Mouse (Mus musculus): ENCODE data around the gene Vmn2r108.
"Not testable (repeated sequence)": the region's sequence is repeated elsewhere in the genome, so short reads cannot be mapped to it uniquely, and the experiment has no call there.

Gene Vmn2r108

GRCm38 (mm10) chr17:20481231-20481630 is at the start of gene Vmn2r108:
TSS of gene Vmn2r108 (minus strand) at chr17:20481331.
- DNase-seq (ENCODE audit: low spot score in 2 of 2): no peak

- not testable (repeated sequence) for DNase-seq (ENCODE audit: low spot score in 2 of 2)
These were observed 27.1 kb upstream of the Vmn2r108 start for GRCm38 (mm10) chr17:20508247-20508646.

- DNase-seq (ENCODE audit: low spot score in 2 of 2): no peak
These were observed 16.7 kb upstream of the Vmn2r108 start, which contains the start of gene Vmn1r225 for GRCm38 (mm10) chr17:20497858-20498257. TSS of gene Vmn1r225 (plus strand) at chr17:20498158.

GRCm38 (mm10) chr17:20473311-20473710 is 7.8 kb downstream of the Vmn2r108 start:
- DNase-seq (ENCODE audit: low spot score in 2 of 2): no peak

DNA sequence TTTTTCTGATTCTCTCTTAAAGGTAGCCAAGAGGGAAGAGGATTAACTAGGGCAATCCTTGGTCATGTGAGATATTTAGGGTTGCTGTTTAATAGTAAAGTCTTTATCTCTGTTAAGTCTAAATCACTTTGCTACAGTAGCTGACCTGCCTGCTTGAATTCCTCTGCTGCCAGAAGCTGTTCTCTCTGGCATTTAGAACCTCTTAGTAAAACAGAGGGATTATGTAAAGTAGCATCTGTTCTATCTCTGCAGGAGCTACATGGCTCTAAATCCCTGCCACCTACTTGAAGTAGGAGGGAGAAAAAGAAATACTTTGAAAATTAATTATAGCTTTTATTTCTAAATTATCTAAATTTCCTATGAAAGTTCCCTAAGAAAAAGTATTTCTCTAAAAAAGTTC is 41.9 kb downstream of the Vmn2r108 start:
- DNase-seq (ENCODE audit: low spot score in 2 of 2): no peak

DNA sequence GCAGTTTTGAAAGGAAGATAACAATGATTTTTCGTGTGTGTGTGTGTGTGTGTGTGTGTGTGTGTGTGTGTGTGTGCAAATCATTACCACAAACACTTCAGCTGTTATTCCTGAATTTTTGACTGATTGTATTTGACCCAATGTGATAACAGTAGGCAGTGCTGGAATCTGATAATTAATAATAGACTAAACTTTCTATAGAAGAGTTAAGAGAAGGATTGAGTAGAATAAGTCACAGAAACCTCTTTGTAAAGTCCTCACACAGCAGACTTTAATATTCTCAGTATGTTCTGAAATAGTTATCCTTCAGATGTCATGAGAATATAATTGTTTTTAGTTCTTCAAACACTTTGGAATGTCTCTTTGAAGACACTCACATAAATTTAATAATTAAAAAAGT is 67.3 kb downstream of the Vmn2r108 start, which contains the start of gene Vmn1r224:
Vmn1r224 (plus strand) TSS at position 301 of the 400 bp plus-strand sequence.
- DNase-seq (ENCODE audit: low spot score in 2 of 2): no peak
